Comparison of ENCODE assay signal across 8 mouse cellular contexts in genomic region chr13:41606081-41607000, GRCm38 (mm10). TPM values are rescaled to one million over a fixed set of nuclear protein-coding genes. Genes with fewer than 3 reads are reported as not detected.
DNase-seq lines count a peak whose midpoint lies in the region; ATAC-seq and TF ChIP-seq lines count a peak whose summit lies in the region.

No protein-coding gene starts in this region.

- peak; percentile 28; the same call in 1 of the 2 replicates for TF ChIP-seq POLR2A in brain, embryonic 14.5 days (IDR thresholded peaks at IDR 0.05; ENCODE audit: borderline replicate concordance, extremely low read depth, insufficient read depth, insufficient read length, poor library complexity, severe bottlenecking)

- peak overlapping the region; percentile 87 to 96 for H3K4me3 ChIP-seq in ES-E14 (ENCODE audit: insufficient read depth in 1 of 2, low read depth in 1 of 2, low read length in 2 of 2, poor library complexity in 1 of 2, severe bottlenecking in 1 of 2)
- peak overlapping the region; percentile 94 for H3K4me3 ChIP-seq in erythroblast, embryonic 14.5 days (replicated peaks)
- H3K4me3 ChIP-seq in heart, embryonic 16.5 days (ENCODE audit: low read length), result peak overlapping the region; percentile 98

- H3K9me3 ChIP-seq in ES-E14 (ENCODE audit: control insufficient read depth, insufficient read depth, low read depth, low read length), result no peaks in the 10 kb centered on the region
- no peaks in the 10 kb centered on the region for H3K9me3 ChIP-seq in erythroblast, embryonic 14.5 days (ENCODE audit: control insufficient read depth, low read length)
- H3K9me3 ChIP-seq in heart, embryonic 16.5 days (replicated peaks; ENCODE audit: control insufficient read depth, low read length), result no peaks in the 10 kb centered on the region

- no peaks in the 10 kb centered on the region for H3K27me3 ChIP-seq in erythroblast, embryonic 14.5 days (ENCODE audit: control insufficient read depth)
- no peaks in the 10 kb centered on the region for H3K27me3 ChIP-seq in heart, embryonic 16.5 days (ENCODE audit: control insufficient read depth, insufficient read depth, low read length)

- peak overlapping the region; percentile 87 for H3K9ac ChIP-seq in ES-E14 (ENCODE audit: insufficient read depth, low read depth, low read length, poor library complexity, severe bottlenecking)
- H3K9ac ChIP-seq in heart, embryonic 16.5 days (ENCODE audit: low read length), result peak overlapping the region; percentile 98

- ATAC-seq in heart, embryonic 16.5 days (replicated peaks; ENCODE audit: extremely low read depth, insufficient read depth, low FRiP score), result no peak; the same call in 1 of the 2 replicates

- DNase-seq in ES-E14 (ENCODE audit: low read depth, low spot score), result peak; percentile 7
- peak; percentile 70 for DNase-seq in brain, embryonic 14.5 days (ENCODE audit: low read depth)
- DNase-seq in kidney, postnatal 25 days, result peak; percentile 36 to 76
- peak; percentile 53 for DNase-seq in lung, postnatal 10 days
- DNase-seq in retina, postnatal 1 day, result peak; percentile 70
- DNase-seq in urinary bladder, postnatal 4 days (ENCODE audit: low spot score in 2 of 2), result peak; percentile 38 to 63

- no peak overlapping the region for H3K27ac ChIP-seq in ES-E14 (ENCODE audit: insufficient read depth, low read depth, low read length, poor library complexity, severe bottlenecking)
- H3K27ac ChIP-seq in heart, embryonic 16.5 days (ENCODE audit: low read length), result peak overlapping the region; percentile 92

- H3K36me3 ChIP-seq in ES-E14 (ENCODE audit: control insufficient read depth, insufficient read depth, low read length, poor library complexity, severe bottlenecking), result no peaks in the 10 kb centered on the region
- H3K36me3 ChIP-seq in erythroblast, embryonic 14.5 days (ENCODE audit: control insufficient read depth), result no peaks in the 10 kb centered on the region
- no peaks in the 10 kb centered on the region for H3K36me3 ChIP-seq in heart, embryonic 16.5 days (ENCODE audit: control insufficient read depth, insufficient read depth)

- no peaks in the 10 kb centered on the region for H3K4me1 ChIP-seq in ES-E14 (ENCODE audit: control insufficient read depth in 2 of 2, insufficient read depth in 2 of 2, low read length in 2 of 2, poor library complexity in 1 of 2)
- peaks cover 36% of the 10 kb centered on the region for H3K4me1 ChIP-seq in erythroblast, embryonic 14.5 days (ENCODE audit: control insufficient read depth)
- H3K4me1 ChIP-seq in heart, embryonic 16.5 days (ENCODE audit: control insufficient read depth, insufficient read depth, low read length), result peaks cover 18% of the 10 kb centered on the region

- peak overlapping the region; percentile 82 for H3K4me2 ChIP-seq in heart, embryonic 16.5 days (ENCODE audit: low read depth, low read length)

- WGBS in heart, embryonic 16.5 days, result 2% methylated on average over 57 of the region's 67 CpGs

- TF ChIP-seq CTCF in brain, embryonic 14.5 days (IDR thresholded peaks at IDR 0.05; ENCODE audit: borderline replicate concordance, extremely low read depth, insufficient read depth, insufficient read length), result no peak

- in situ Hi-C loops in ES-E14 (cut with MboI; ENCODE audit: low sequenced_read_pairs in 2 of 2, unreplicated experiment in 2 of 2), result no loop called here

TF ChIP-seq in ES-E14, 5 proteins besides CTCF, POLR2A, EP300 and RAD21:
- TF ChIP-seq CHD2 (IDR thresholded peaks at IDR 0.05; ENCODE audit: low read depth, low read length) (no peak), HCFC1 (IDR thresholded peaks at IDR 0.05; ENCODE audit: borderline replicate concordance, insufficient read depth, low read length) (no peak), MAFK (IDR thresholded peaks at IDR 0.05; ENCODE audit: insufficient read depth, low read depth, low read length) (no peak), ZNF384 (IDR thresholded peaks at IDR 0.05; ENCODE audit: low read depth, low read length) (no peak), ZC3H11A (IDR thresholded peaks at IDR 0.05; ENCODE audit: borderline replicate concordance, low read depth, low read length) (no peak)

RNA-seq across cellular contexts. Expression of gene Tmem170b, which starts 0.6 kb away (rescaled TPM):
- total RNA-seq in ES-E14 (2012; rRNA removed), result 4.4 and 5.9 TPM in 2 replicates
- polyA plus RNA-seq in brain, embryonic 14.5 days (2012; rRNA removed), result 10.8 and 20.4 TPM in 2 replicates
- polyA plus RNA-seq in erythroblast, embryonic 14.5 days (2012), result 0.02 and 0.10 TPM in 2 replicates
- polyA plus RNA-seq in heart, embryonic 16.5 days (2015; fragmentation: Nextera tagmentation; extraction: Ambion mirVana), result 12.1 and 12.3 TPM in 2 replicates

Comparison
In these comparisons a context has a peak if more than half of its experiments do, and no peak if none do; other contexts are left out.
1. DNase-seq: peak in every context shown above with its lines; median percentile 70 in brain, embryonic 14.5 days; 70 in retina, postnatal 1 day; 56 in kidney, postnatal 25 days; 53 in lung, postnatal 10 days; 50 in urinary bladder, postnatal 4 days; 7 in ES-E14.
2. RNA of gene Tmem170b, which starts 0.6 kb away (polyA plus RNA-seq): 10.8 to 20.4 TPM in brain, embryonic 14.5 days and 12.1 to 12.3 TPM in heart, embryonic 16.5 days; 0.02 to 0.10 TPM in erythroblast, embryonic 14.5 days; every median in the first group is over 10 times any median in the second.
3. Peak in every context shown above with its lines, with median percentiles within 50 percentile points of each other: H3K4me3 ChIP-seq.